Mouse (Mus musculus) midbrain, embryonic 13.5 days (tissue): ENCODE measurements around the gene Slc13a5. TPM values are rescaled to one million over a fixed set of nuclear protein-coding genes. Genes with fewer than 3 reads are reported as not detected.
A peak's percentile ranks its signal among the peaks of the same experiment; 100 is the strongest.

Experiments
- ATAC-seq: fragments of 200-750 bp; cut with Nextera tagmentation; 2 replicates; pipeline ENCODE4 v1.8.0; 2017; ENCODE audit warnings: mild to moderate bottlenecking, moderate TSS enrichment, moderate library complexity
- H3K27ac ChIP-seq: fragments of 300-500 bp; sonication (generic); 2 replicates; pipeline ENCODE4 v1.5.1; 2015; ENCODE audit warnings: inconsistent platforms, mild to moderate bottlenecking, moderate library complexity
- H3K27me3 ChIP-seq: fragments of 300-500 bp; sonication (generic); 2 replicates; pipeline ENCODE4 v1.6.1; 2015; ENCODE audit warnings: mild to moderate bottlenecking, inconsistent platforms
- H3K36me3 ChIP-seq: fragments of 300-500 bp; sonication (generic); 2 replicates; pipeline ENCODE4 v1.6.1; 2015; ENCODE audit warnings: mild to moderate bottlenecking, inconsistent platforms
- H3K4me1 ChIP-seq: fragments of 300-500 bp; sonication (generic); replicated peaks from 2 replicates; pipeline ENCODE4 v1.6.1; 2015; ENCODE audit warnings: inconsistent platforms
- H3K4me2 ChIP-seq: fragments of 300-500 bp; sonication (generic); replicated peaks from 2 replicates; pipeline ENCODE4 v1.6.1; 2015; ENCODE audit warnings: moderate library complexity, mild to moderate bottlenecking, inconsistent platforms
- H3K4me3 ChIP-seq: fragments of 300-500 bp; sonication (generic); replicated peaks from 2 replicates; pipeline ENCODE4 v1.5.1; 2015; ENCODE audit warnings: mild to moderate bottlenecking, inconsistent platforms
- H3K9ac ChIP-seq: fragments of 300-500 bp; sonication (generic); replicated peaks from 2 replicates; pipeline ENCODE4 v1.6.1; 2015; ENCODE audit warnings: mild to moderate bottlenecking, inconsistent platforms
- H3K9me3 ChIP-seq: fragments of 300-500 bp; sonication (generic); 2 replicates; pipeline ENCODE4 v1.6.1; 2016; ENCODE audit warnings: mild to moderate bottlenecking, inconsistent platforms
- WGBS: fragments of 180-500 bp; shearing (Covaris S2); methylation state at CpG from one replicate; pipeline ENCODE4 v1.1.7; 2015; 5-methylcytosine and 5-hydroxymethylcytosine counted together
- polyA plus RNA-seq: library from polyadenylated mRNA; unstranded; fragments of >200 nt; fragmentation: Nextera tagmentation; extraction: Ambion mirVana; gene quantifications from 2 replicates; pipeline ENCODE4 v1.2.1, GENCODE M21; 2015

Slc13a5 gene
- 0.69 and 0.93 TPM in 2 replicates for polyA plus RNA-seq

DNA sequence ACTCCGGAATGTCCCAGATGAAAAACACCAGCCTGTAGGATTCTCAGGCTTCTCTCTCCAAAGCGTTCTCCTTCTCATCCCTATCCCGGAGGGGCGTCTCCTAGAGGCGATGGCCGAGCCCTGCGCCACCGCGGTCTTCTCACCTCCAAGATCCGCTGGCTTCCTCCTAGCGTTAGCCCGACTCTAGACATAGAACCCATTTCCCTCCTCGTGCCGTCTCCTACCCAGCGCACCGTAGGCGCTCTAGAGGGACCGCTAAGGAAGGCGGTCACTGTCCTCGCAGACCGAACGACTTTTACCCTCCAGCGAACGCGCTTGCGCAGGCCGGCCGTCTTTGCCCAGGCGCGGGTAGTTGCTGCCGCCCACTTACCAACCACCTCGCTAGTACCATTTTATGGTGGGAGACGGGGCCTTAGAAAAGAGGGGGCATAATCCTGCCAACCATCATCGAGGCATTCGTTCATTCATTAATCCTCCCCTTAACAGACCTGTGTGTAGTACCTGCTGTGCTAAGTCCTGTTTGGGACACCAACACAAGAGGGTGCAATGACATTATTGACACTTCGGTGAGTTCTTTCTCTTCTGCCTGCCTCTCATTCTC, at the start of gene Slc13a5:
TSS of gene Slc13a5 (minus strand) at position 263 of the 601 bp plus-strand sequence.
- ATAC-seq, result peak; percentile 69
- 2% methylated on average over 36 of the region's 36 CpGs for WGBS
- Histone ChIP-seq H3K4me3 (peak within 1 kb of the TSS; percentile 45), H3K27ac (no peak within 1 kb of the TSS), H3K9ac (peak within 1 kb of the TSS; percentile 55), H3K9me3 (no peaks in the 10 kb centered on the region), H3K36me3 (no peaks in the 10 kb centered on the region), H3K4me2 (peak within 1 kb of the TSS; percentile 83), H3K4me1 (peaks cover 21% of the 10 kb centered on the region), H3K27me3 (peaks cover 52% of the 10 kb centered on the region)

DNA sequence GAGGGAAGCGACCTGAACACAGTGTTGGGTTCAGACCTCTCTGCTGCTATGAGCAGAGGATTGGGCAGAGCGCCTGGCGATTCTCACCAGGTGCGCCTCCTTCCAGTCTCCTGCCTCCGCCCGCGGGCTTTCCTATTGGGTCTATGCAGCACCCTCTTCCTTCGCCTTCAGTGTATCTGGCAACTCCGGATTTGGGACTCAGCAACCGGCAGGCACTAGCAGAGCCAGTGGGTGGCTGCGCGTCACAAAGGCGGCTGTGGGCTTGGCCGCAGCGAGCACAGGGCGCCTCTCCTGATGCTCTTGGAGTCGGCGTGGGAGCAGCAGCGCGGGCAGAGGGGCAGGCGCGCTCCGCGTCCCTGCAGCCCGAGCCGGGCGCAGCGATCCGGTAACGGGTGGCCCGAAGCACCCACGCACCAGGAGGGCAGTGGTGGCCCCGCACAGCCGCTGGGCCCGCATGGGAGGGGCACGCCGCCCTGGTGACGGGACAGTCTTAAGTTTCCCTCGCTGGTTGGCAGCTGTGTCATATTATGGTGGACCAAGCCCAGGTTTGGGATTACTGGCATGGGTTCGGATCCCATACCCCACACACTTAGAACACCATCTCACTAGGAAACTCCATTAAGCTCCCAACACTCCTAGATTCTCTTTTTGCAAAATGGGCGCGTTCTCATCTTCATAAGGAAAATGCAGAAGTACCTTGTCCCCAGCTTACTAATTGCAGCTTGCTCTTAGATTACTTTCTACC, 47.3 kb upstream of the Slc13a5 start, which contains the start of gene Fbxo39:
TSS of gene Fbxo39 (plus strand) at position 294 of the 745 bp plus-strand sequence.
- peaks cover 28% of the 10 kb centered on the region for H3K27me3 ChIP-seq
- H3K4me1 ChIP-seq, result peaks cover 3% of the 10 kb centered on the region; the same call in 1 of the 2 replicates
- peak within 1 kb of the TSS; percentile 54 for H3K4me2 ChIP-seq
- no peaks in the 10 kb centered on the region for H3K9me3 ChIP-seq
- 10% methylated on average over 42 of the region's 42 CpGs for WGBS
- ATAC-seq, result no peak
- H3K36me3 ChIP-seq, result no peaks in the 10 kb centered on the region
- peak within 1 kb of the TSS; percentile 19 for H3K9ac ChIP-seq
- H3K4me3 ChIP-seq, result peak within 1 kb of the TSS; percentile 34
- no peak within 1 kb of the TSS for H3K27ac ChIP-seq

DNA sequence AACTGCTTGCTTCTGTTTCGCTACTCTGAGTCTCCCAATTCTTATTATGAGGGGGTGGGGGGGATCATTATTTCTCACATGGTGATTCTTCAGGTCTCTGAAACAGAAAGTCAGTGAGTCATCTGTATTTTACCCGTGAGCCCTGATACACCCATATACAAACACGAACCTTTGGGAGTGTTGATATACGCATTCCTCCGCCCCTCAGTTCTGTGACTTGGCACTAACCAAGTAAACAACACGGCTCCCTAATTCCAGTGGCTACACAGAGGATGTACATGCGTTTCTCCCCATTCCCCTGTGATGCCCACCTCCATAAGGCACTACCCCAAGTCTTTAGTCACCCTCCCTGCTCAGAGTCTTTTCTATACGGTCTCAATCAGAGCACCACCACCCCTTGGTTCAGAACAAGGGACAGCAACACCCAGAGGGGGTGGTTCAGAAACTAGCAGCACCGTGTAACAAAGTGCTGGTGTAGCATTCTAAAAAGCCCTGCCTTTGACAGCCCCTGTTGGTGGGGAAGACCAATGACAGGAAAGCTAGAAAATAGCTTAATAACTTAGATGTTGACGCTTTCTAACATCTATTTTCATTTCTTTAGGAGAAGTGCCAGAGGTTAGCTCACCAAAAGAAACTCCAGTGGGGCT, 44.5 kb upstream of the Slc13a5 start:
- WGBS, result 87% methylated on average over 10 of the region's 10 CpGs
- no peaks in the 10 kb centered on the region for H3K9me3 ChIP-seq
- no peak for ATAC-seq
- no peaks in the 10 kb centered on the region for H3K36me3 ChIP-seq
- H3K4me3 ChIP-seq, result no peak overlapping the region
- peaks cover 28% of the 10 kb centered on the region for H3K27me3 ChIP-seq
- H3K9ac ChIP-seq, result no peak overlapping the region
- peaks cover 3% of the 10 kb centered on the region; the same call in 1 of the 2 replicates for H3K4me1 ChIP-seq
- H3K27ac ChIP-seq, result no peak overlapping the region
- H3K4me2 ChIP-seq, result no peak overlapping the region

DNA sequence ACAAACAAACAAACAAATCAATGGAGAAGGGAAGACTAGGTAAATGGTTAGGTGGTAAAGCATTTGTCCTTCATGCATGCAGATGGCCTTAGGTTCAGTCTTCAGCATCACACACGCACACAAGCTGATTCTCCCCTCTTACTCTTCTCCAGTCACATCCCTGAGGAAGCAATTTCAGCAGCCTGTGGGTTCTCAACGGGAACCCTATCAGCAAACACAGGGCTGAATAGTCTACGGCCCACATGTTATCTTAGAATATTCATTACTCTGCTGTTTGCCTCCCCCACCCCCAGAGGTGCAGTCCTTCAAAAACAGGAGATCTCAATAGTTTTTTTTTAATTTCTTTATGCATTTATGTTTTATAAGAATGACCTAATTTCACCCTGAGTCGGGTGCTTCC, 43.5 kb upstream of the Slc13a5 start:
- H3K4me3 ChIP-seq, result no peak overlapping the region
- no peak for ATAC-seq
- no peaks in the 10 kb centered on the region for H3K9me3 ChIP-seq
- H3K27me3 ChIP-seq, result peaks cover 26% of the 10 kb centered on the region
- peaks cover 3% of the 10 kb centered on the region; the same call in 1 of the 2 replicates for H3K4me1 ChIP-seq
- no peak overlapping the region for H3K27ac ChIP-seq
- H3K9ac ChIP-seq, result no peak overlapping the region
- no peak overlapping the region for H3K4me2 ChIP-seq
- WGBS, result 80% methylated on average over 4 of the region's 4 CpGs
- H3K36me3 ChIP-seq, result no peaks in the 10 kb centered on the region

DNA sequence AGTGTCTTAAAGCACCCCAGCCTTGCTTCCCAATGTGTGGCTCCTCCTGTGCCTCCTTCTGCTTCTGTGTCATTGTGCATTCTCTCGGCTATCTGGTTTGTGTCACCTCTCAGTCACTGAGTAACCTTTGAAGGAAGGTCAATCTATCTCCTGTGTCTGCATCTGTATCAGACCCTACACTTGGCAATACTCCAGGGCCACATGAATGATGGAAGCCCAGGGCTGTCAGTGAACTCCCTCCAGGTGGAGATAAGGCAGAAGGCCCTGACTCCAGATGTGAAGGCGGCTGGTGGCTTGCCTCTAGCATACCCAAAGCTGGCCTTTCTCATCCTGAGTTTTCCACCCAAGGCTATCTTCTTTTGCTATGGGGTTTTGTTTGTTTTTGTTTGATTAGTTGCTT, 42.0 kb upstream of the Slc13a5 start:
- 70% methylated on average over 2 of the region's 2 CpGs for WGBS
- Histone ChIP-seq H3K4me1 (no peaks in the 10 kb centered on the region), H3K9ac (no peak overlapping the region), H3K4me3 (no peak overlapping the region), H3K9me3 (no peaks in the 10 kb centered on the region), H3K4me2 (no peak overlapping the region), H3K36me3 (no peaks in the 10 kb centered on the region), H3K27ac (no peak overlapping the region), H3K27me3 (peaks cover 11% of the 10 kb centered on the region)
- no peak for ATAC-seq

DNA sequence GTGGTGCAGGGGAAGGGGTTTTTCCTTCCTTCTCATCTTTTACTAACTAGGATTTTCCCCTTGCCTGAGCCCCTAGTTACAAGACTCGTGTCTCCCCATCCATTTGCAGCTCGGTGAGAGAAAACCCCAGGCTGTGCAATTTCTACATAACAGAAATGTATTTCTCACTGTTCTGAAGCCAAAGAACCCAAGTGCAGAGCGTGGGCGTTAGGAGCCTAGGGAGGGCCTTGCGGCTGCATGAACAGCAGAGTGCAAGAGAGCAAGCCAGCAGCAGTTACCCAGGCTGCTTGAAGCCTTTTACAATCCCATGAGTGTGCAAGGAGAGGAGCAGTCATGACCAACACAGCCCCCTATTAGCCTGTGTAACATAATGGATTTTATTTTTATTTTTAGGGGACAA, 40.4 kb upstream of the Slc13a5 start:
- Histone ChIP-seq H3K4me3 (no peak overlapping the region), H3K9ac (no peak overlapping the region), H3K4me1 (no peaks in the 10 kb centered on the region), H3K4me2 (no peak overlapping the region), H3K27me3 (0 out of 2 replicates have a peak, but pooled peaks cover under 1% of the 10 kb centered on the region), H3K27ac (no peak overlapping the region), H3K36me3 (no peaks in the 10 kb centered on the region), H3K9me3 (no peaks in the 10 kb centered on the region)
- no peak for ATAC-seq
- WGBS, result 87% methylated on average over 5 of the region's 5 CpGs

DNA sequence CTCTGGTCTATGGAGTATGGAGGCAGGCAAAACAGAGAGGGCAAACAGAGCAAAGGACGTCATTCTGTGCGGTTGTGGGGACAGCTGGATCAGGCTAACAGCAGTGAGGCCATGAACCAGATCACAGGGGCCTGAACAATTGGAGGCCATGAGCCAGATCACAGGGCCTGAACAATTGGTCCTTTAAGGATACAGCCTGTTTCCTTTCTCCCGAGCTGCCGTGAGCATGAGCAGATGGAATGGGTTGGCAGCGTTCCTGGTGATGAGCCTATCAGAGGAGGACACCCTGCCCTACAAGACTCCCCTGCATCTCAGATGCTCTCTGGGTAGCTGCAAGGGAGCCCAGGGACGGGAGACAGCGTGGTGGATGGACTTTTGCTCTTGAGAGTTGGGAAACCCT, 35.2 kb upstream of the Slc13a5 start:
- H3K36me3 ChIP-seq, result no peaks in the 10 kb centered on the region
- no peak overlapping the region for H3K4me2 ChIP-seq
- no peak overlapping the region for H3K27ac ChIP-seq
- no peak for ATAC-seq
- 80% methylated on average over 7 of the region's 7 CpGs for WGBS
- no peaks in the 10 kb centered on the region for H3K4me1 ChIP-seq
- no peak overlapping the region for H3K9ac ChIP-seq
- H3K4me3 ChIP-seq, result no peak overlapping the region
- H3K9me3 ChIP-seq, result no peaks in the 10 kb centered on the region
- H3K27me3 ChIP-seq, result no peaks in the 10 kb centered on the region

DNA sequence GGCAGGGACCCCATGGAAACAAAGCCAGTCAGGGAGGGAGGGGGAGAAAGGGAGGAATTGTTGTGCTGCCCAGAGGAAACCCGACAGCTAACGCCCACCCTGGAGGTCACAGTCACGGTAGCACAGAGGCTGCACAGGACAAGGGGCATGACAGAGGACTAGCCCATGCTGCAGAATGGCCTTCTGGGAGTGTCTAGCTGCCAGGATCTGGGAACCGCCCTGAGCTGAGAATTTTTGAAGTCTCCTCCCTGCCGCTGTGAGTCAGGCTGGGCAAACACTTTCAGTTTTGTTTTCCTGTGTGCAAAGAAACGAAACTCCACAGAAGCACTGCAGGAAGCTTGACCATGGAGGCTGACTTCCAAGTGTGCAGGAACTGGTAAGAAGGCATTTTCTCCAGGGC, 34.3 kb upstream of the Slc13a5 start, which contains the start of gene Xaf1:
TSS of gene Xaf1 (plus strand) at position 296 of the 400 bp plus-strand sequence.
- Histone ChIP-seq H3K4me2 (no peak within 1 kb of the TSS), H3K36me3 (no peaks in the 10 kb centered on the region), H3K9me3 (no peaks in the 10 kb centered on the region), H3K9ac (no peak within 1 kb of the TSS), H3K27ac (no peak within 1 kb of the TSS), H3K4me1 (no peaks in the 10 kb centered on the region), H3K4me3 (no peak within 1 kb of the TSS), H3K27me3 (no peaks in the 10 kb centered on the region)
- WGBS, result 25% methylated on average over 6 of the region's 6 CpGs
- no peak for ATAC-seq

DNA sequence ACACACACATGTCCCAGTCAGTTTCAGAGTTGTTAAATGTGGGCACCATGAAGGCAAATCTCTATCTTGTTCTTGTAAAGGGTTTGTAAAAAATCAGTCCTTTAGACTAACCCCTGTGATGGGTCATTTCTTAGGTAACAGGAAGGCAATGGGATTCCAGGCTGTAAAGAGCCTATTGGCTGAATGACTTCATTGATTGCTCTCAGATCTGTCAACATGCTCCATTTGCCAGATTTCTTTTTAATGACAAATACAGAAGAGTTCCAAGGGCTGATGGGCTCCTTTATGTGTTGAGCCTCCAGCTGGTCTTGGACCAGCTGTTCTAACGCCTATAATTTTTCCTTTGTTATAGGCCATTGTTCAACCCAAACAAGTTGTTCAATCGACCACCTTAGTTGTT, 26.1 kb upstream of the Slc13a5 start:
- Histone ChIP-seq H3K27me3 (no peaks in the 10 kb centered on the region), H3K27ac (no peak overlapping the region)

DNA sequence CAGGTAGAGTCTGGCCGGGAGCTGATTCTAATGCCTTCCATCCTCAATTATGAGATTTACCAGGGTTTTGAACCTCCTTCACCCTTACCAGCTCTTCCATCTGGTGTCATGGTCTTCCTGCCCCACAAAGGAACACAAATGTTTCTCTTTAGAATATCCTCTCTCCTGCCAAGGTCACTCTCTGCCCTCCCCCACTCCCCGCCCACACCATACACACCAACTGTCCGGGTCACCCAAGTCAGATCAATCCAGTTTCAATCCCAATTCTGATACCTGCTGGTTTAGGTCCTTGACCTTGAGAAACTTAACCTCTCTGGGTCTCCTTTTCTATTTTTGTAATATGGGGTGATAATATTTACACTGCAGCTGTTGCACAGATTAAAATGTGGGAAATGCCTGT, 20.5 kb upstream of the Slc13a5 start:
- WGBS, result 89% methylated on average over 3 of the region's 3 CpGs
- H3K4me2 ChIP-seq, result no peak overlapping the region
- H3K4me3 ChIP-seq, result no peak overlapping the region
- H3K27ac ChIP-seq, result no peak overlapping the region
- H3K9ac ChIP-seq, result no peak overlapping the region
- no peaks in the 10 kb centered on the region for H3K27me3 ChIP-seq
- no peaks in the 10 kb centered on the region for H3K4me1 ChIP-seq
- ATAC-seq, result no peak
- H3K9me3 ChIP-seq, result no peaks in the 10 kb centered on the region
- no peaks in the 10 kb centered on the region for H3K36me3 ChIP-seq

More for the DNA sequence above, 26.1 kb upstream of the Slc13a5 start:
- 77% methylated on average over 2 of the region's 2 CpGs for WGBS
- Histone ChIP-seq H3K36me3 (no peaks in the 10 kb centered on the region), H3K4me2 (no peak overlapping the region), H3K4me3 (no peak overlapping the region), H3K9me3 (no peaks in the 10 kb centered on the region), H3K9ac (no peak overlapping the region), H3K4me1 (no peaks in the 10 kb centered on the region)
- no peak for ATAC-seq

DNA sequence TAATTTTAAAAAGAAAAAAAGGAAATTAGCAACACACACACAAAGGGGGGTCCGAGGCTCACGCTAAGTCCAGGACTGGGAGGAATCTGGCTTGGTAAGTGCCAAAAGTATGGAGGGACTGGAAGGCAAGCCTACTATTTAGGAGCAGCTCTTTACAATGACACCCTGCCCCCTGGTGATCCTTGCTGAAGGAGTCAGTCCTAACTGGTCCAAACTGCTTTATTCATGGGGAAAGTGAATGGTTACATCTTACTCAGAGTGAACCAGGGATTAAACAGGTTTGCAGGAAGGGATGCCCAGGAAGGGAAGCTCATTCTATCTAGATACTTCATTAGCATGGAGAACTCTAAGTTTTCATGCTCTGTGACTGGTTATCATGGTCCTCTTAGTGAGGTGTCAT, 20.1 kb upstream of the Slc13a5 start:
- H3K9ac ChIP-seq, result no peak overlapping the region
- no peak overlapping the region for H3K4me3 ChIP-seq
- no peak for ATAC-seq
- H3K36me3 ChIP-seq, result no peaks in the 10 kb centered on the region
- H3K9me3 ChIP-seq, result no peaks in the 10 kb centered on the region
- H3K27me3 ChIP-seq, result no peaks in the 10 kb centered on the region
- no peaks in the 10 kb centered on the region for H3K4me1 ChIP-seq
- no peak overlapping the region for H3K4me2 ChIP-seq
- no peak overlapping the region for H3K27ac ChIP-seq
- 87% methylated on average over 2 of the region's 2 CpGs for WGBS

DNA sequence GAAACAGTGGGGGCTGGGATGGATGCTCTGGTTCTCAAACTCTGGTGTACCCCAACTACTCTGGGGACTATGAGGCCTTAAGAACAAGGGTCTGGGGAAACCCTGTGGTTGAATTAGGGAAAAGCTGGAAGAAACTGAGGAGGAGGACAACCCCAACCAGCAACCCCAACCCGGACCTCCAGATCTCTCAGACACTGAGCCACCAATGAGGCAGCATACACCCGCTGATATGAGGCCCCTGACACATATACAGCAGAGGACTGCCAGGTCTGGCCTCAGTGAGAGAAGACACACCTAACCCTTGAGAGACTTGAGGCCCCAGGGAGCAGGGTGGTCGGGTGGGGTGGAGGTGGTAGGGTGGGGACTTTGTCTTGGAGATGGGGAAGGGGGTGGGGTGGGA, 19.6 kb upstream of the Slc13a5 start:
- no peak overlapping the region for H3K9ac ChIP-seq
- WGBS, result 89% methylated on average over 3 of the region's 3 CpGs

More for the DNA sequence above, 19.6 kb upstream of the Slc13a5 start:
- no peaks in the 10 kb centered on the region for H3K36me3 ChIP-seq
- no peak for ATAC-seq
- no peaks in the 10 kb centered on the region for H3K4me1 ChIP-seq
- H3K4me3 ChIP-seq, result no peak overlapping the region
- H3K4me2 ChIP-seq, result no peak overlapping the region
- H3K27me3 ChIP-seq, result no peaks in the 10 kb centered on the region
- H3K27ac ChIP-seq, result no peak overlapping the region
- no peaks in the 10 kb centered on the region for H3K9me3 ChIP-seq
